Mouse (Mus musculus) limb, embryonic 12.5 days (tissue): ENCODE measurements around the gene Oxnad1. TPM values are rescaled to one million over a fixed set of nuclear protein-coding genes. Genes with fewer than 3 reads are reported as not detected.
"Not testable (repeated sequence)": the region's sequence is repeated elsewhere in the genome, so short reads cannot be mapped to it uniquely, and the experiment has no call there.

Experiments
- ATAC-seq: fragments of 200-750 bp; cut with Nextera tagmentation; 2 replicates; pipeline ENCODE4 v1.8.0; 2017; ENCODE audit warnings: low read depth, moderate TSS enrichment; ENCODE audit not compliant: insufficient number of reproducible peaks, insufficient read depth, low FRiP score, low TSS enrichment
- H3K27ac ChIP-seq: fragments of 300-500 bp; sonication (generic); 2 replicates; pipeline ENCODE4 v1.5.1; 2016; ENCODE audit warnings: mild to moderate bottlenecking, moderate library complexity
- H3K27me3 ChIP-seq: fragments of 300-500 bp; sonication (generic); 2 replicates; pipeline ENCODE4 v1.6.1; 2016; ENCODE audit warnings: mild to moderate bottlenecking, moderate library complexity
- H3K36me3 ChIP-seq: fragments of 300-500 bp; sonication (generic); 2 replicates; pipeline ENCODE4 v1.6.1; 2016; ENCODE audit warnings: mild to moderate bottlenecking, moderate library complexity
- H3K4me1 ChIP-seq: fragments of 300-500 bp; sonication (generic); replicated peaks from 2 replicates; pipeline ENCODE4 v1.6.1; 2016
- H3K4me2 ChIP-seq: fragments of 300-500 bp; sonication (generic); 2 replicates; pipeline ENCODE4 v1.6.1; 2016; ENCODE audit warnings: mild to moderate bottlenecking, moderate library complexity
- H3K4me3 ChIP-seq: fragments of 300-500 bp; sonication (generic); replicated peaks from 2 replicates; pipeline ENCODE4 v1.5.1; 2016; ENCODE audit warnings: mild to moderate bottlenecking
- H3K9ac ChIP-seq: fragments of 300-500 bp; sonication (generic); replicated peaks from 2 replicates; pipeline ENCODE4 v1.6.1; 2016; ENCODE audit warnings: mild to moderate bottlenecking, moderate library complexity
- H3K9me3 ChIP-seq: fragments of 300-500 bp; sonication (generic); 2 replicates; pipeline ENCODE4 v1.6.1; 2016; ENCODE audit warnings: mild to moderate bottlenecking, moderate library complexity
- WGBS: fragments of 180-500 bp; shearing (Covaris S2); methylation state at CpG from one replicate; pipeline ENCODE4 v1.1.7; 2016; 5-methylcytosine and 5-hydroxymethylcytosine counted together
- polyA plus RNA-seq: library from polyadenylated mRNA; unstranded; fragments of >200 nt; fragmentation: Nextera tagmentation; extraction: Ambion mirVana; gene quantifications from 2 replicates; pipeline ENCODE4 v1.2.1, GENCODE M21; 2016

Gene Oxnad1
- polyA plus RNA-seq, 1 experiment from 2014 or later, result 18.2 TPM

- no peak overlapping the region for H3K9ac ChIP-seq
- H3K9me3 ChIP-seq, result no peaks in the 10 kb centered on the region
- no peak overlapping the region; the same call in 1 of the 2 replicates for H3K4me2 ChIP-seq
- WGBS, result 39% methylated on average over 11 of the region's 11 CpGs
- H3K27me3 ChIP-seq, result no peaks in the 10 kb centered on the region
- H3K36me3 ChIP-seq, result no peaks in the 10 kb centered on the region
- H3K27ac ChIP-seq, result no peak overlapping the region; the same call in 1 of the 2 replicates
- no peak overlapping the region for H3K4me3 ChIP-seq
- no peak for ATAC-seq
- peaks cover 7% of the 10 kb centered on the region for H3K4me1 ChIP-seq
Measured at GRCm38 (mm10) chr14:32120940-32121919, 36.1 kb downstream of the Oxnad1 start.

- ATAC-seq, result no peak
- 59% methylated on average over 2 of the region's 2 CpGs for WGBS
- no peaks in the 10 kb centered on the region for H3K27me3 ChIP-seq
Measured at GRCm38 (mm10) chr14:32121920-32122315, 36.7 kb downstream of the Oxnad1 start.

GRCm38 (mm10) chr14:32124261-32124660 lies 39.1 kb downstream of the Oxnad1 start:
- no peaks in the 10 kb centered on the region for H3K9me3 ChIP-seq
- WGBS, result 78% methylated on average over 3 of the region's 3 CpGs
- H3K4me3 ChIP-seq, result no peak overlapping the region
- H3K27ac ChIP-seq, result no peak overlapping the region
- no peak overlapping the region for H3K4me2 ChIP-seq
- no peak overlapping the region for H3K9ac ChIP-seq
- H3K27me3 ChIP-seq, result no peaks in the 10 kb centered on the region
- no peaks in the 10 kb centered on the region for H3K36me3 ChIP-seq
- H3K4me1 ChIP-seq, result peaks cover 7% of the 10 kb centered on the region
- no peak for ATAC-seq

More at GRCm38 (mm10) chr14:32121920-32122315, 36.7 kb downstream of the Oxnad1 start:
- Histone ChIP-seq H3K9ac (no peak overlapping the region), H3K4me3 (no peak overlapping the region), H3K4me2 (no peak overlapping the region), H3K36me3 (no peaks in the 10 kb centered on the region), H3K27ac (no peak overlapping the region), H3K4me1 (peaks cover 7% of the 10 kb centered on the region), H3K9me3 (no peaks in the 10 kb centered on the region)

GRCm38 (mm10) chr14:32125256-32125655 lies 40.1 kb downstream of the Oxnad1 start:
- not testable (repeated sequence) for H3K27me3 ChIP-seq, H3K9me3 ChIP-seq, H3K4me2 ChIP-seq, H3K9ac ChIP-seq, H3K36me3 ChIP-seq, ATAC-seq, H3K27ac ChIP-seq, H3K4me1 ChIP-seq, H3K4me3 ChIP-seq
- 91% methylated on average over 5 of the region's 5 CpGs for WGBS

- ATAC-seq, result no peak
- Histone ChIP-seq H3K9ac (no peak overlapping the region), H3K9me3 (no peaks in the 10 kb centered on the region), H3K4me3 (no peak overlapping the region), H3K27ac (no peak overlapping the region), H3K27me3 (no peaks in the 10 kb centered on the region), H3K36me3 (no peaks in the 10 kb centered on the region), H3K4me2 (no peak overlapping the region), H3K4me1 (no peaks in the 10 kb centered on the region)
- 82% methylated on average over 5 of the region's 5 CpGs for WGBS
Measured at GRCm38 (mm10) chr14:32128409-32128808, 43.2 kb downstream of the Oxnad1 start.

- H3K27me3 ChIP-seq, result no peaks in the 10 kb centered on the region
- H3K9me3 ChIP-seq, result no peaks in the 10 kb centered on the region
- no peak overlapping the region for H3K4me2 ChIP-seq
- H3K4me1 ChIP-seq, result no peaks in the 10 kb centered on the region
- no peak for ATAC-seq
- H3K27ac ChIP-seq, result no peak overlapping the region
- no peaks in the 10 kb centered on the region for H3K36me3 ChIP-seq
- H3K9ac ChIP-seq, result no peak overlapping the region
- WGBS, result 88% methylated on average over 4 of the region's 4 CpGs
- H3K4me3 ChIP-seq, result no peak overlapping the region
Measured at GRCm38 (mm10) chr14:32131836-32132235, 46.7 kb downstream of the Oxnad1 start.

- H3K36me3 ChIP-seq, result no peaks in the 10 kb centered on the region
- no peak for ATAC-seq
- no peak overlapping the region for H3K4me3 ChIP-seq
- no peaks in the 10 kb centered on the region for H3K27me3 ChIP-seq
- H3K4me1 ChIP-seq, result no peaks in the 10 kb centered on the region
- no peak overlapping the region for H3K27ac ChIP-seq
- H3K9me3 ChIP-seq, result no peaks in the 10 kb centered on the region
- no peak overlapping the region for H3K4me2 ChIP-seq
- 35% methylated on average over 2 of the region's 2 CpGs for WGBS
- H3K9ac ChIP-seq, result no peak overlapping the region
Measured at GRCm38 (mm10) chr14:32134293-32134692, 49.1 kb downstream of the Oxnad1 start.

- 62% methylated on average over 3 of the region's 3 CpGs for WGBS
- not testable (repeated sequence) for H3K27me3 ChIP-seq, H3K4me2 ChIP-seq, H3K9me3 ChIP-seq, H3K36me3 ChIP-seq, H3K9ac ChIP-seq, H3K4me3 ChIP-seq, H3K27ac ChIP-seq, ATAC-seq, H3K4me1 ChIP-seq
Measured at GRCm38 (mm10) chr14:32136467-32136866, 51.3 kb downstream of the Oxnad1 start.

GRCm38 (mm10) chr14:32140359-32140965 lies 55.3 kb downstream of the Oxnad1 start:
- Histone ChIP-seq H3K27ac (no peak overlapping the region), H3K4me1 (no peaks in the 10 kb centered on the region), H3K9me3 (no peaks in the 10 kb centered on the region), H3K4me2 (no peak overlapping the region), H3K36me3 (no peaks in the 10 kb centered on the region), H3K9ac (no peak overlapping the region), H3K4me3 (no peak overlapping the region), H3K27me3 (no peaks in the 10 kb centered on the region)
- no peak for ATAC-seq
- 77% methylated on average over 5 of the region's 5 CpGs for WGBS

- no peaks in the 10 kb centered on the region for H3K27me3 ChIP-seq
- no peaks in the 10 kb centered on the region for H3K4me1 ChIP-seq
- H3K27ac ChIP-seq, result no peak within 1 kb of the TSS
- H3K9ac ChIP-seq, result no peak within 1 kb of the TSS
- H3K36me3 ChIP-seq, result no peaks in the 10 kb centered on the region
- H3K4me3 ChIP-seq, result no peak within 1 kb of the TSS
- ATAC-seq, result no peak
- H3K4me2 ChIP-seq, result no peak within 1 kb of the TSS
- H3K9me3 ChIP-seq, result no peaks in the 10 kb centered on the region
- WGBS, result 84% methylated on average over 5 of the region's 5 CpGs
Measured at GRCm38 (mm10) chr14:32141723-32142122, 56.5 kb downstream of the Oxnad1 start, which contains the start of gene Msmb. Gene Msmb (plus strand): TSS chr14:32142023.

GRCm38 (mm10) chr14:32144734-32145133 lies 59.6 kb downstream of the Oxnad1 start:
- ATAC-seq, result no peak
- H3K9ac ChIP-seq, result no peak overlapping the region
- no peak overlapping the region for H3K4me3 ChIP-seq
- H3K36me3 ChIP-seq, result no peaks in the 10 kb centered on the region
- no peak overlapping the region for H3K4me2 ChIP-seq
- H3K4me1 ChIP-seq, result no peaks in the 10 kb centered on the region
- H3K9me3 ChIP-seq, result peaks cover 7% of the 10 kb centered on the region; the same call in 1 of the 2 replicates
- H3K27ac ChIP-seq, result no peak overlapping the region
- H3K27me3 ChIP-seq, result no peaks in the 10 kb centered on the region
